Mouse (Mus musculus) neural tube, embryonic 14.5 days (tissue): Measurements from ENCODE around the gene Aldh2. TPM values are rescaled to one million over a fixed set of nuclear protein-coding genes. Genes with fewer than 3 reads are reported as not detected.
A peak's percentile ranks its signal among the peaks of the same experiment; 100 is the strongest.

ENCODE experiments used
- ATAC-seq: fragments of 200-750 bp; cut with Nextera tagmentation; 2 replicates; pipeline ENCODE4 v1.8.0; 2017; ENCODE audit warnings: low read depth, mild to moderate bottlenecking, moderate TSS enrichment, moderate library complexity
- H3K27ac ChIP-seq: fragments of 300-500 bp; sonication (generic); 2 replicates; pipeline ENCODE4 v1.5.1; 2014; ENCODE audit warnings: low read depth, mild to moderate bottlenecking, control low read depth, low read length, moderate library complexity, mixed read lengths
- H3K27me3 ChIP-seq: fragments of 300-500 bp; sonication (generic); 2 replicates; pipeline ENCODE4 v1.6.1; 2014; ENCODE audit warnings: low read length; ENCODE audit not compliant: control insufficient read depth, insufficient read depth
- H3K36me3 ChIP-seq: fragments of 300-500 bp; sonication (generic); 2 replicates; pipeline ENCODE4 v1.6.1; 2014; ENCODE audit warnings: low read length, mixed read lengths; ENCODE audit not compliant: control insufficient read depth, insufficient read depth
- H3K4me1 ChIP-seq: fragments of 300-500 bp; sonication (generic); 2 replicates; pipeline ENCODE4 v1.6.1; 2014; ENCODE audit warnings: low read length; ENCODE audit not compliant: control insufficient read depth, insufficient read depth
- H3K4me2 ChIP-seq: fragments of 300-500 bp; sonication (generic); 2 replicates; pipeline ENCODE4 v1.6.1; 2014; ENCODE audit warnings: mild to moderate bottlenecking, low read depth, low read length, control low read depth
- H3K4me3 ChIP-seq: fragments of 300-500 bp; sonication (generic); 2 replicates; pipeline ENCODE4 v1.5.1; 2014; ENCODE audit warnings: low read depth, low read length, control low read depth, mixed read lengths
- H3K9ac ChIP-seq: fragments of 300-500 bp; sonication (generic); replicated peaks from 2 replicates; pipeline ENCODE4 v1.6.1; 2014; ENCODE audit warnings: low read depth, mild to moderate bottlenecking, control low read depth, low read length, mixed read lengths
- H3K9me3 ChIP-seq: fragments of 300-500 bp; sonication (generic); 2 replicates; pipeline ENCODE4 v1.6.1; 2016; ENCODE audit warnings: low read length; ENCODE audit not compliant: control insufficient read depth
- WGBS: fragments of 180-500 bp; shearing (Covaris S2); extraction: QIAGEN DNeasy Blood & Tissue Kit; methylation state at CpG from one replicate; pipeline ENCODE4 v1.1.7; 2014; 5-methylcytosine and 5-hydroxymethylcytosine counted together
- polyA plus RNA-seq: library from polyadenylated mRNA; unstranded; fragments of >200 nt; fragmentation: Nextera tagmentation; extraction: Ambion mirVana; gene quantifications from 2 replicates; pipeline ENCODE4 v1.2.1, GENCODE M21; 2014

The Aldh2 gene
- polyA plus RNA-seq, 1 experiment from 2014 or later, result 39.0 TPM

- Histone ChIP-seq H3K4me1 (no peaks in the 10 kb centered on the region), H3K9ac (no peak overlapping the region), H3K4me3 (no peak overlapping the region), H3K27me3 (no peaks in the 10 kb centered on the region), H3K4me2 (no peak overlapping the region), H3K27ac (no peak overlapping the region), H3K9me3 (no peaks in the 10 kb centered on the region), H3K36me3 (peaks cover 16% of the 10 kb centered on the region)
- no peak for ATAC-seq
- WGBS, result 77% methylated on average over 1 of the region's 1 CpGs
These were observed 22.8 kb downstream of the Aldh2 start for GRCm38 (mm10) chr5:121570787-121571186.

GRCm38 (mm10) chr5:121569881-121570420, 23.7 kb downstream of the Aldh2 start:
- H3K9me3 ChIP-seq, result no peaks in the 10 kb centered on the region
- no peaks in the 10 kb centered on the region for H3K4me1 ChIP-seq
- 87% methylated on average over 8 of the region's 9 CpGs for WGBS
- H3K4me3 ChIP-seq, result no peak overlapping the region
- H3K36me3 ChIP-seq, result peaks cover 16% of the 10 kb centered on the region
- H3K27ac ChIP-seq, result no peak overlapping the region
- H3K9ac ChIP-seq, result no peak overlapping the region
- no peaks in the 10 kb centered on the region for H3K27me3 ChIP-seq
- ATAC-seq, result no peak
- H3K4me2 ChIP-seq, result no peak overlapping the region

GRCm38 (mm10) chr5:121566035-121566681, 27.5 kb downstream of the Aldh2 start:
- H3K27ac ChIP-seq, result no peak overlapping the region
- WGBS, result 95% methylated on average over 16 of the region's 16 CpGs
- no peak overlapping the region for H3K4me2 ChIP-seq
- no peak overlapping the region for H3K4me3 ChIP-seq
- no peaks in the 10 kb centered on the region for H3K36me3 ChIP-seq
- H3K27me3 ChIP-seq, result no peaks in the 10 kb centered on the region
- H3K9me3 ChIP-seq, result no peaks in the 10 kb centered on the region
- H3K9ac ChIP-seq, result no peak overlapping the region
- no peak for ATAC-seq
- H3K4me1 ChIP-seq, result no peaks in the 10 kb centered on the region

GRCm38 (mm10) chr5:121564468-121564895, 29.1 kb downstream of the Aldh2 start:
- WGBS, result 16% methylated on average over 11 of the region's 11 CpGs
- Histone ChIP-seq H3K4me2 (no peak overlapping the region), H3K9ac (no peak overlapping the region), H3K9me3 (no peaks in the 10 kb centered on the region), H3K36me3 (no peaks in the 10 kb centered on the region), H3K4me1 (no peaks in the 10 kb centered on the region), H3K27ac (no peak overlapping the region), H3K4me3 (no peak overlapping the region), H3K27me3 (no peaks in the 10 kb centered on the region)
- ATAC-seq, result no peak

- H3K4me1 ChIP-seq, result no peaks in the 10 kb centered on the region
- H3K4me3 ChIP-seq, result no peak overlapping the region
- H3K4me2 ChIP-seq, result no peak overlapping the region
- H3K9me3 ChIP-seq, result no peaks in the 10 kb centered on the region
- no peak overlapping the region for H3K27ac ChIP-seq
- H3K9ac ChIP-seq, result no peak overlapping the region
- H3K36me3 ChIP-seq, result no peaks in the 10 kb centered on the region
- 94% methylated on average over 3 of the region's 3 CpGs for WGBS
- no peak for ATAC-seq
- H3K27me3 ChIP-seq, result no peaks in the 10 kb centered on the region
These were observed 31.2 kb downstream of the Aldh2 start for GRCm38 (mm10) chr5:121562436-121562835.

GRCm38 (mm10) chr5:121549196-121549595, 44.4 kb downstream of the Aldh2 start:
- no peak overlapping the region for H3K9ac ChIP-seq
- WGBS, result 86% methylated on average over 7 of the region's 7 CpGs
- no peaks in the 10 kb centered on the region for H3K36me3 ChIP-seq
- 0 out of 2 replicates have a peak, but pooled peaks cover 2% of the 10 kb centered on the region for H3K27me3 ChIP-seq
- ATAC-seq, result no peak
- no peaks in the 10 kb centered on the region for H3K9me3 ChIP-seq
- H3K4me1 ChIP-seq, result peaks cover 9% of the 10 kb centered on the region
- H3K4me2 ChIP-seq, result no peak overlapping the region
- H3K4me3 ChIP-seq, result no peak overlapping the region
- H3K27ac ChIP-seq, result no peak overlapping the region

GRCm38 (mm10) chr5:121547084-121547483, 46.5 kb downstream of the Aldh2 start:
- Histone ChIP-seq H3K4me2 (no peak overlapping the region), H3K9me3 (no peaks in the 10 kb centered on the region), H3K4me3 (no peak overlapping the region), H3K27ac (no peak overlapping the region), H3K36me3 (no peaks in the 10 kb centered on the region), H3K4me1 (peaks cover 19% of the 10 kb centered on the region), H3K9ac (no peak overlapping the region), H3K27me3 (0 out of 2 replicates have a peak, but pooled peaks cover 2% of the 10 kb centered on the region)
- ATAC-seq, result no peak
- WGBS, result 94% methylated on average over 3 of the region's 3 CpGs

GRCm38 (mm10) chr5:121546530-121546895, 47.1 kb downstream of the Aldh2 start:
- Histone ChIP-seq H3K4me3 (peak overlapping the region; percentile 99), H3K4me1 (peaks cover 19% of the 10 kb centered on the region), H3K9ac (peak overlapping the region; percentile 98), H3K27me3 (0 out of 2 replicates have a peak, but pooled peaks cover 2% of the 10 kb centered on the region), H3K9me3 (no peaks in the 10 kb centered on the region), H3K4me2 (peak overlapping the region; percentile 95), H3K36me3 (no peaks in the 10 kb centered on the region), H3K27ac (no peak overlapping the region)
- WGBS, result 47% methylated on average over 6 of the region's 6 CpGs
- no peak for ATAC-seq

GRCm38 (mm10) chr5:121545793-121546529, 47.7 kb downstream of the Aldh2 start, which contains the start of gene Mapkapk5:
Gene Mapkapk5, minus strand, starts transcription at chr5:121545905.
- Histone ChIP-seq H3K4me1 (peaks cover 19% of the 10 kb centered on the region), H3K9me3 (no peaks in the 10 kb centered on the region), H3K9ac (peak within 1 kb of the TSS; percentile 98), H3K36me3 (no peaks in the 10 kb centered on the region), H3K27me3 (0 out of 2 replicates have a peak, but pooled peaks cover 2% of the 10 kb centered on the region), H3K27ac (peak within 1 kb of the TSS; percentile 97), H3K4me3 (peak within 1 kb of the TSS; percentile 99), H3K4me2 (peak within 1 kb of the TSS; percentile 95)
- 2% methylated on average over 49 of the region's 55 CpGs for WGBS
- ATAC-seq, result peak; percentile 95
